Mouse (Mus musculus): ENCODE data around the gene Mcoln3. TPM values are rescaled to one million over a fixed set of nuclear protein-coding genes. Genes with fewer than 3 reads are reported as not detected.

Mcoln3 gene
- total RNA-seq, 2 experiments from 2014 or later, result 0.07 TPM; not detected in 1

DNA sequence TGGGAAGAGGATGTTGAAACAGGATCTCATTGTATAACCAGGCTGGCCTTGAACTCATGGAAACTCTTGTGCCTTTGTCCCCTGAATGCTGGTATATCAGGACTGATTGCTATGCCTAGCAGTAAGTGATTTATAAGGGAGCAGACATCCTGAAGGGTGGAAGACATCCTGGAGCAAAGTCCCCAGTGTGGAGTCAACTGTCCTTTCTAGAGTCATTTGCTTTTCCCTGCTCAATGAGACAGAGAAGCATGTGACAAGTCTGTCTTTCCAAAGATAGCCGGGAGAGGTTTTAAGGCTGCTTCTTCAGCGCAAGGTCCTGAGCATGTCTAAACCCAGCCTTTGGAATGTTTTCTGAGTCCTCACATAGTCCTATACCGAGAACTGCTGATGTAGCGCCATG, 52.1 kb downstream of the Mcoln3 start:
- ATAC-seq (ENCODE audit: poor library complexity, severe bottlenecking), result no peak

DNA sequence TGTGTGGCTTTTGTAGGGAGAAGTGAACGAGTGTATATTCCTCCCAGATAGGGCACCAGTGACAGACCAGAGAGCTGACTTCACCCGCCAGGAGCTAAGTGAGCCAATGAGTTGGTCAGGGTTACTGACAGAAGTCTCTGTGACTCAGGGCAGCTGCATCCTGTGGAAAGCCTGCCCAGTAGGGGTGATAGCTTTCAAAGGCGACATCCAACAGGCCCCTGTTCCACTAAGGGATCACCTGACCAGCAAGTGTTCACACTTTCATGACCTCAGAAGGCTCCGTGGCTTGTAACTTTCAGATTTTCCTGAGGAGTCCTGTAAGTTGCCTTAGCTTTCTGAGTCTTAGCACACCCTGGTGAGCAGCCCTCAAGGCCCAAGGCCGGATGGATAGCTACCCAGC, 55.8 kb downstream of the Mcoln3 start:
- no peak for ATAC-seq (ENCODE audit: poor library complexity, severe bottlenecking)

DNA sequence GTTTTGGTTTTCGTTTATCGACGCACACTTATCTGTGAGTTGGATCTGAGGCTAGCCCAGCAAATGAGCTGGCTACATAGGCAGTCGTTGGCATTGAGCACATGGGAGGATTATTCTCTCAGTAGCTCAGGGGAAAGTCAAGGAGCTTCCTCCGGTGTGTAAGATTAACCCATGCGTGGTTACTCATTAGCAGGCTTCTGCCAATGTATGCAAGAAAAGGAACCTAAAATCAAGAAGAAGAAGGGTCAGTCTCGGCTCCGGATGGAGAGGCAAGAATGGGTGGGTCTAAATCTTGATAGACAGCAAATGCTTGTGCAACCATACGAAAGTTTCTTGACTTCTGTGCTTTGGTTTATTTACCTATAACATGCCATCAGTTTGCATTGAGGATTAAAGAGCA, 57.0 kb downstream of the Mcoln3 start:
- ATAC-seq (ENCODE audit: poor library complexity, severe bottlenecking), result no peak

DNA sequence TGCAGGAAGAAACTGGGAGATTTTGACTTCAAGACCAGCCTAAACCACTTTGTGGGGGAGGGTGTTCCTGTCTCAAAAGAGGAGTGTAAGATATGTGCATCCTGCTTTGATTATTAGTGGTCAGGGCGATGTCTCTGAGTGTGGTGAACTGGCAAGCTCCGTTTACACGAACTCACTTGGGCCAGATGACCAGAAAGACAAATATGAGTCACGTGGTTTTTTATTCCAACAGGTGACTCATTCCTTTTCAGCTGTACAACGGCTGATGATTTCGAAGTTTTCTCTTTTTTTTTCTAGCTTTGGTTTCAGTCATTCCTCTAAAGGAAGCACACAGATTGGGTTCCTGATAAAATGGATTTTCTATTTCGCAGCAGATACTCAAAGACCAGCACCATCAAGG, 60.0 kb downstream of the Mcoln3 start:
- ATAC-seq (ENCODE audit: poor library complexity, severe bottlenecking), result no peak

DNA sequence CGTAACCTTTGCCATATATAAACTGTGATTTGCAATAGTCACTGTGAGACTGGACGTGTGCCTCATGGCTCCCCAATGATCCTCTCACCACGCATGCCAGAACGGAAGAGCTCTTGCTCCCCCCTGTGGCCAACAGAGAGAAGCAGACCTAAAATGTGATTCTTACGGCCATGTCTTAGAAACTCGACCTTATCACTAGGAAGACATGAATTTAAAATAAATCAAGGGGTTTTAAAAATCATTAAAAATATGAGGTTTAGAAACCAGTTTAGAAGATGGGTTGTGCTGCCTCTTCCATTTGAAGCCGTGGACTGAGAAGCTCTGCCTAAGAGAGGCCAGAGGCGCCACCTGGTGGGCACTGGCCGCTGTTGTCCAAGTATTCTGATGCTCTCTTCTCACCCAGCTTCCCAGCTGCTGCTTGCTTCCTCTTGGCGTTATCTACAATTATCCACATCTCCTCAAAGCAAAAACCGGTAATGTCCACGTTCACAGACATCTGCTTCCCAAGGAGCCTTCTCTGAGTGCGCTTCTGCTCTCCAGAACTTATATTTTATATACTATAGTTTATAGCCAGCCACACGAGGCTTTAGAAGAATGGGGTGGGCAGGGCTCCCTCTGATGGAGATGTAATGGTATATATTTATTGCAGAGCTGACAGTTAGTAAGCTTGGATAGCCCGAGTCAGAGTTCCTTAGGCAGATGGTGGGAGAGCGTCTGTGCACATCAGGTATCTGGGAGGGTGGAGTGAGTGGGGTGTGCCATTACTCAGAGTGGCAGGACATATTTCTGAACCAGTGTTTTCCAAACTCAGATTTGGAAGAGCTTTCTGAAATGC, 60.7 kb downstream of the Mcoln3 start:
- ATAC-seq (ENCODE audit: poor library complexity, severe bottlenecking), result peak; percentile 91

DNA sequence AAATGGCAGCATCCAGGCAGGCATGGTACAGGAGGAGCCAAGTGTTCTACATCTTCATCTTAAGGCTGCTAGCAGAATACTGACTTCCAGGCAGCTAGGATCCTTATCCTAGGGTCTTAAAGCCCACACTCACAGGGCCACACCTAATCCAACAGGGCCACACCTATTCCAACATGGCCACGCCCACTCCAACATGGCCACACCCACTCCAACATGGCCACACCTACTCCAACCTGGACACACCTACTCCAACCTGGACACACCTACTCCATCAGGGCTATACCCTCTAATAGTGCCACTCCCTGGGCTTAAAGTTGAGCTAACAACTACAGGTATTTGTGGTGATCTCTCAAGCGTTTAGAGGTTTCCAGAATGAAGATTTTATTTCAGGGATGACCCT, 63.1 kb downstream of the Mcoln3 start:
- no peak for ATAC-seq (ENCODE audit: poor library complexity, severe bottlenecking)

DNA sequence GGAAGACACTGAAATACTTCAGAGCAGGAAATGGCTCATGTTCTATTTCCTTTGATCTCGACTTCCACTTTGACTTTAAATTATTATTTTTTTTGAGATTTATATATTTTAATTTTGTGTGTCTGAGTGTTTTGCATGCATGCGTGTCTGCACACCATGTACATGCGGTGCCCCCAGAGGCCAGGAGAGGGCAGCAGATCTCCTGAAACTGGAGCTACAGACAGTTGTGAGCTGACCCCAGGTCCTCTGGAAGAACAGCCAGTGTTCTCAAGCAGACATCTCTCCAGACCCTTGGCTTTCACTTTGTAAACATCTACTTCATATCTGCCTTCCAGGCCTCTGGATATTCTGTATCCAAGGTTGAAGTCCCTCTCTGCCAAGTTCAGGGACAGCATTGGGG, 63.7 kb downstream of the Mcoln3 start:
- peak; percentile 47; the same call in 1 of the 2 replicates for ATAC-seq (ENCODE audit: poor library complexity, severe bottlenecking)

DNA sequence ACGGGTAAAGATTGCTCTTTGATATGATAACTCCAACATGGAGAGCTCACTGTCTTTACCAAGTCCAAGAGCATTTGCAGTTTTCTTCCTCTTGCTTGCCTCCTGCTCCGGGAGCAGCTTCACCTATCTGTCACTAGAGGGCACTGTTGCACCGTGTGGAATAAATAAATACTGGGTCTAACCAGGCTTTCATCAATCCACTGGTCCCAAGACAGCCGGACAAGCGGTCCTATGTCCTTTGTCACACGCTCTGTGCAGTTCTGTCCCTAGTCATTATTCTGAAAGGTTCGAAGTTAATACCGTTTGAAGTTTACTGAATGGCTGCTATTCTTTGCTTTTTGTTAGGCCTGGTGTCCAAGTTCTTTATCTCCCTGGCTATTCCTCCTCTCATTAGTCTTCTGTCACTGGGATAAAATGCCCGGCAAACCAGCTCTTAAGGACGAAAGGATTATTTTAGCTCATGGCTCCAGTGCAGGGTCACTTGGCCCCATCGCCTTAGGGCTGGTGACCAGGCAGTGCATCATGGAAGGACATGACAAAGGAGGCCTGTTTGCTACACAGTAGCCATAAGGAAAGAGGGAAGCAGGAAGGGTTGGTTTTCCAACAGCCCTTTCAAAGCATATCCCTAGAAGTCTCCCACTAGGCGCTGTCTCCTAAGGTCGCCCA, 67.9 kb downstream of the Mcoln3 start:
- peak; percentile 90 for ATAC-seq (ENCODE audit: poor library complexity, severe bottlenecking)

DNA sequence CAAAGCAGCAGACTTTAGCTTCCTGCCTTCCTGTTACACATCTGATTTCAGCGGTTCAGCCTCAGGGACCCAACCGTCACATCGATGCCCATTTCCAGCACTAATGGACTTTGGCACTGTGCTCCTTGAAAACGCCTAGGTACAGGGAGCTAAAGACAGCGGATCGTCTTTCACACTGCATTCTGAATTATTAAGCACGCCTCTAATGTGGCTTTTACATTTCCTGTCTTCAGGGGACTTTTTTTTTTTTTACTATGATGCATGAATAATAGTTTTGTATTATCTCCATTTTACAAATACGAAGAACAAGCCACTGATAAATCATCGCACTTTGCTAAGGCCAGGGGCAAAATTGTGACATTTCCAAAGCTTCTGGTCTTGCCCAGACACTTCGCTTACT, 68.8 kb downstream of the Mcoln3 start:
- no peak for ATAC-seq (ENCODE audit: poor library complexity, severe bottlenecking)

DNA sequence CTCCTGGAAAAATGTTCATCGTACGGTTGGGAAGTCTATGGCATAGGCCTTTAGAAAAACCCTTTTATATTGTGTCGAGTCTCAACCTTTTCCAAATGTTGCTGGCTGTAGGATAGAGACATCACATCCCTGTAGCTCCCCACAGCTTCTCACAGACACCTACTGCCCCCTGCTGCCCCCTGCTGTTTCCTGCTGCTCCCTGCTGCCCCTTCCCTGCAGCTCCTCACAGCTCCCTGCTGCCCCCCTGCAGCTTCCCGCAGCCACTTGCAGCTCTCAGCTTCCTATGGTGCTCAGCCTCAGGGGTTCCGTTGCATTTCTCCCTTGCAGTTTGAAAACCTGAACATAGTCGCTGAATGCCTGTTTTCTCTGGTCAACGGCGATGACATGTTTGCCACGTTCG, 72.7 kb downstream of the Mcoln3 start:
- ATAC-seq (ENCODE audit: poor library complexity, severe bottlenecking), result peak; percentile 36; the same call in 1 of the 2 replicates

Other genes with a start within 250 kb of the Mcoln3 start
- 79.2 and 96.1 TPM in 2 replicates for gene Bcl10, start 194.6 kb upstream of the Mcoln3 start, total RNA-seq (2015)
- gene Bcl10, start 194.6 kb upstream of the Mcoln3 start, total RNA-seq (2017), result 69.0 and 80.6 TPM in 2 replicates
- 33.0 and 47.7 TPM in 2 replicates for gene 2410004B18Rik, start 179.4 kb upstream of the Mcoln3 start, total RNA-seq (2015)
- gene 2410004B18Rik, start 179.4 kb upstream of the Mcoln3 start, total RNA-seq (2017), result 14.4 and 15.8 TPM in 2 replicates
- gene Syde2, start 129.6 kb upstream of the Mcoln3 start, total RNA-seq (2015), result 0.25 and 0.52 TPM in 2 replicates
- gene Syde2, start 129.6 kb upstream of the Mcoln3 start, total RNA-seq (2017), result 0.44 and 0.53 TPM in 2 replicates
- not detected in 2 replicates for gene Wdr63, start 9.3 kb upstream of the Mcoln3 start, total RNA-seq (2015)
- not detected in 2 replicates for gene Wdr63, start 9.3 kb upstream of the Mcoln3 start, total RNA-seq (2017)
- 0.47 and 3.3 TPM in 2 replicates for gene Mcoln2, start 32.4 kb downstream of the Mcoln3 start, total RNA-seq (2015)
- gene Mcoln2, start 32.4 kb downstream of the Mcoln3 start, total RNA-seq (2017), result 0.33 and 2.2 TPM in 2 replicates
- 0.14 TPM in 1 of 2 replicates, not detected in the other for gene Lpar3, start 103.5 kb downstream of the Mcoln3 start, total RNA-seq (2015)
- not detected in 2 replicates for gene Lpar3, start 103.5 kb downstream of the Mcoln3 start, total RNA-seq (2017)